Mouse (Mus musculus) heart, adult 11 months (tissue): ENCODE data around the gene Gm21671.
"Not testable (repeated sequence)": the region's sequence is repeated elsewhere in the genome, so short reads cannot be mapped to it uniquely, and the experiment has no call there.

Experiments used
- DNase-seq: peaks from one replicate; pipeline ENCODE4 v3.0.0; 2022

Gm21671 gene

GRCm38 (mm10) chr5:25954317-25954716 lies at the start of gene Gm21671:
Gene Gm21671 (minus strand): TSS chr5:25954417.
- DNase-seq = not testable (repeated sequence)

DNA sequence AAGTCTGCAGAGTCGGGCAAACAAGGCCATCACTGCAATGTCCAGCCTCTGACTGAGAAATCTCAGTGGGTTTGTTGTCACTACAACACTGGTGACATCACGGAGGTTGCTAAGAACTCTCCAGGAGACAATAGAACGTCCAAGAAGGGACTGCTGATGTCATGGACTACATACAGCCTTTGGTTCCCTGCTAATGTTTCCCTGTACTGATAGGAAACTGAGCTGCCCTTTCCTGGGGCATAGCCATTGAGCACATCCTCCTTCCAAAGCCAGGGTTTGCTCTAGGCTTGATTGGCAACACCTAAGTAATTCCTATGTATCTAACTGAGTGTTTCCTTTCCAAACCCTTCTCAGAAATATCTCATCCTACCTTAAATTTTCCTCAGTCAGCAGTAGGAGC lies 34.3 kb upstream of the Gm21671 start, which contains the start of gene Gm21698:
Gm21698 (minus strand) TSS at position 101 of the 400 bp plus-strand sequence.
- DNase-seq = not testable (repeated sequence)

- not testable (repeated sequence) for DNase-seq
Observed at GRCm38 (mm10) chr5:25972563-25972962, 18.3 kb upstream of the Gm21671 start, which contains the start of gene Gm21680. Gene Gm21680 (minus strand): TSS chr5:25972663.

DNA sequence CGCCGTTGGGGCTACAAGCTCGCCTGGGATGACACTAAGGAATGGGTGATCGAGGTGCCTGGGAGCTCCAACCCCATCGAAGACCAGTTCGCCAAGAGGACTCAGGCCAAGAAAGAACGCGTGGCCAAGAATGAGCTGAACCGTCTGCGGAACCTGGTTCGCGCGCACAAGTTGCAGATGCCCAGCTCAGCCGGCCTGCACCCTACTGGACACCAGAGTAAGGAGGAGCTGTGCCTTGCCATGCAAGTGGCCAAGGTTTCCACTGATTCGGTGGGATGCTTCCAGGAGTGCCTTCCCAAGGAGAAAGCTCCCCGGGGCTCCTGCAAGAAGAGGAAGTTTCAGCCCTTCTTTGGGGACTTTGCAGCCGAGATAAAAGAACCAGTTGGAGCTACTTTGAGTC lies 2.8 kb upstream of the Gm21671 start:
- DNase-seq = not testable (repeated sequence)

GRCm38 (mm10) chr5:25956611-25957010 lies 2.4 kb upstream of the Gm21671 start:
- DNase-seq = not testable (repeated sequence)

- peak; percentile 83 for DNase-seq
Observed at GRCm38 (mm10) chr5:25945391-25945790, 8.8 kb downstream of the Gm21671 start.

DNA sequence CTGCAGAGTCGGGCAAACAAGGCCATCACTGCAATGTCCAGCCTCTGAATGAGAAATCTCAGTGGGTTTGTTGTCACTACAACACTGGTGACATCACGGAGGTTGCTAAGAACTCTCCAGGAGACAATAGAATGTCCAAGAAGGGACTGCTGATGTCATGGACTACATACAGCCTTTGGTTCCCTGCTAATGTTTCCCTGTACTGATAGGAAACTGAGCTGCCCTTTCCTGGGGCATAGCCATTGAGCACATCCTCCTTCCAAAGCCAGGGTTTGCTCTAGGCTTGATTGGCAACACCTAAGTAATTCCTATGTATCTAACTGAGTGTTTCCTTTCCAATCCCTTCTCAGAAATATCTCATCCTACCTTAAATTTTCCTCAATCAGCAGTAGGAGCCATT lies 11.9 kb downstream of the Gm21671 start, which contains the start of gene Gm21663:
Gm21663 (minus strand) TSS at position 101 of the 400 bp plus-strand sequence.
- not testable (repeated sequence) for DNase-seq
